Mouse (Mus musculus): Measurements from ENCODE around the gene Ptpn6. TPM values are rescaled to one million over a fixed set of nuclear protein-coding genes. Genes with fewer than 3 reads are reported as not detected.

Gene Ptpn6
- polyA plus RNA-seq, 1 experiment from 2014 or later, result 14.1 TPM

DNA sequence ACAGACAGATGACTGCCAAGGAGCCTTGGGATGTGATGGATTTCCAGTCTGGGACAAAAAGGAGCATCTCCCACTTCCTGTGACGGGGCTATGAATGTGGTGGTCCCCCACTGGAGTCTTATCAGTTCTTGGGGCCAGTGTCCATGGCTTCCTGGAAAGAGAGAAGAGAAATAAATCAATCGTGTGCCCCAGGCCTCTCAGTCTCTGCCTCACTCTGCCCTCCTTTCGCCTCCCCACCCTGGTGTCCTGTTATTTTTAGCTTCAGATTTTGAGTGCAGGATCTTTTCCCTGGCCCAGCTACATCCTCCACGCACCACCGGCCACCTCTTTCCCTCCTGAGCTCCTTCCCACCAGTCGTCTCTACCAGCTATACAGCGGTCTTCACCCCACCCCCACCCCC lies 31.5 kb upstream of the Ptpn6 start:
- Histone ChIP-seq H3K9me3 (ENCODE audit: control insufficient read depth, low read length) (no peaks in the 10 kb centered on the region), H3K36me3 (ENCODE audit: control insufficient read depth, insufficient read depth, low read length) (no peaks in the 10 kb centered on the region), H3K9ac (ENCODE audit: low read length) (peak overlapping the region; percentile 47), H3K4me1 (replicated peaks; ENCODE audit: control insufficient read depth, insufficient read depth, low read length) (peaks cover 8% of the 10 kb centered on the region), H3K27me3 (replicated peaks; ENCODE audit: control insufficient read depth, insufficient read depth, low read length) (0 out of 2 replicates have a peak, but pooled peaks cover 3% of the 10 kb centered on the region), H3K4me2 (ENCODE audit: low read length) (peak overlapping the region; percentile 95), H3K4me3 (ENCODE audit: low read depth, low read length) (peak overlapping the region; percentile 49; the same call in 1 of the 2 replicates), H3K27ac (ENCODE audit: low read depth) (no peak overlapping the region)
- ATAC-seq (replicated peaks; ENCODE audit: low FRiP score, low TSS enrichment, low read depth) (no peak), DNase-seq (ENCODE audit: low spot score) (no peak)
- WGBS, result 58% methylated on average over 7 of the region's 7 CpGs

DNA sequence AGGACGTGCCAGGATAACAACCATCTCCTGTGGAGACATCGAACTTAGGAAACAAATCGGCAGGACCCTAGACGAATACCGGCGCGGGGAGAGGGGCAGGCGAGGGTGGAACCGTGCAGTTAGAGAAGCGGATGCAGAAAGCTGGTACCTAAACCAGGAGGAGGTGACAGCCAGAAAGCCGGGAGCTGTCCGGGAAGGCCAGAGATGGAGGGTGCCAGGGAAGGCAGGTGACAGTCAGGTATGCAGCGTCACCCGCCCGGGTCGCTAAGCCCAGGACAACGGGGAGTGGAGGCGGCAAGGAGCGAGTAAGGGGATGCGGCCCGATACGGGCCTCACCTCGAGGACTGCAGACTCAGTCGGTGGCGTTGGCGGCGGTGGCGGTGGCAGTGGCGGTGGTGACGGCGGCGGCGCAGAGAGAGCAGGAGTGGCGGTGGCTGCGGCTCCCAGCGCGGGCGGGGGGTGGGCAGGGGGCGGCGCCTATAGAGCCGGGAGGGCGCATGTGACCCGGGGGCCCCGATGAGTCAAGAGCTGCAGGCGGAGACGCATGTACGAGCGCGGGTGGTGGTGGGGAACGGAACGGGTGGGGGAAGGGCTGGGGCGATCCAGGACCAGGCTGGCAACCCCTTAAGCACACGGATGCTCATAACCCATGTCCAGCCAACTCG lies 30.7 kb upstream of the Ptpn6 start, which contains the start of gene Eno2:
Gene Eno2, minus strand, starts transcription at position 573 of the 665 bp plus-strand sequence.
- no peaks in the 10 kb centered on the region for H3K36me3 ChIP-seq (ENCODE audit: control insufficient read depth, insufficient read depth, low read length)
- peak; percentile 68 for DNase-seq (ENCODE audit: low spot score)
- peak within 1 kb of the TSS; percentile 47 for H3K9ac ChIP-seq (ENCODE audit: low read length)
- H3K9me3 ChIP-seq (ENCODE audit: control insufficient read depth, low read length), result no peaks in the 10 kb centered on the region
- H3K27me3 ChIP-seq (replicated peaks; ENCODE audit: control insufficient read depth, insufficient read depth, low read length), result 0 out of 2 replicates have a peak, but pooled peaks cover 3% of the 10 kb centered on the region
- H3K4me1 ChIP-seq (replicated peaks; ENCODE audit: control insufficient read depth, insufficient read depth, low read length), result peaks cover 8% of the 10 kb centered on the region
- peak; percentile 74 for ATAC-seq (replicated peaks; ENCODE audit: low FRiP score, low TSS enrichment, low read depth)
- H3K27ac ChIP-seq (ENCODE audit: low read depth), result no peak within 1 kb of the TSS
- 1% methylated on average over 54 of the region's 54 CpGs for WGBS
- H3K4me3 ChIP-seq (ENCODE audit: low read depth, low read length), result peak within 1 kb of the TSS; percentile 49
- H3K4me2 ChIP-seq (ENCODE audit: low read length), result peak within 1 kb of the TSS; percentile 95

DNA sequence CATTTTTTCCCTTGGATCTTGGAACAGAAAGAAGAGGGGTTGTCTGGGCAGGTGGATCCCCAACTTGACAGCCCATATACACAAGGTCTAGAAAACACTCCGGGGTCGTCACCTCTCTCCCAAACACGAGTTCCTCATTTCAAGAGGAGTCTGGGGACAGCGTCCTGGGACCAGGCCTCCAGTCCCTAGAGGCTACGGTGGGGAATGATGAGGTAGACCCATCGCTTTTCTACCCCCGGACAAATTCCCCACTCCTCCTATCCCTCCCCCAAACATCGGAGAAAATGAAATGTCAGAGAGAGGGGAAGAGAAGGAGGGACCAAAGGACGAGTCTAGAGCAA lies 30.2 kb upstream of the Ptpn6 start:
- 0 out of 2 replicates have a peak, but pooled peaks have one; percentile 3 for ATAC-seq (replicated peaks; ENCODE audit: low FRiP score, low TSS enrichment, low read depth)
- 6% methylated on average over 9 of the region's 9 CpGs for WGBS
- H3K27ac ChIP-seq (ENCODE audit: low read depth), result no peak overlapping the region

DNA sequence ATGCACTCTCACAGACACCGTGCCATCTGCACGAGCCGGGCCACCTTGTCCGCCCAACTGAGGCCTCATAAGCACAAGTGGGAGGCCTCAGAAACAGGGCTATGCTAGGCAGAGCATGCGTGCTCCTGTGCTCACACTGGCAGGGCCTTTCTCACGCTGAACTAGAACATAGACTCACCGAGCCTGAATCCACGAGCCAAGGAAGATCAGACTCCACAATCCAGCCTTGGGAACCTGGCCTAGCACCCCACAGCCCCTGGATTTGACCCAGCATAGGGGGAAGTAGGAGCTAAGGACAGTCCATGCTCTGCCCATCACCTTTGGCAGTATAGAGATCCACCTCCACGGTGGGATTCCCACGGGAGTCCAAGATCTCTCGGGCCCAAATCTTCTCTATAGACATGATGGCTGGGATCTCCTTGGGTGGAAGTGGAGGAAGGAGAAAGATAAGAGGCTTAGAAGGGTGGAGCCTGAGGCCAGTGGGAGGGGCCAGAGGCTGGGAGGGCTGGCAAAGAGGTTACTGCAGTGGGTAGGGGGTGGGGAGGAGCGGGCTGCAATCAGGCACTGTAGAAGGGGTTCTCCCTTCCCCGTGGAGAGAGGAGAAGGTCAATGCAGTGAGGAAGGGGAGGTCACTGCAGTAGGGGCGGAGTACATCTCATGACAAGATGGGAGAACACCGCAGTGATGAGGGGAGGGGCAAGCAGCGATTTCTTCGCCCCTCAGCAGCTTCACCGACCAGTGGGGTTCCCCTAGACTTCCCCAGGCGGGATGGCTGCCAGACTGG lies 29.6 kb upstream of the Ptpn6 start:
- Histone ChIP-seq H3K4me1 (replicated peaks; ENCODE audit: control insufficient read depth, insufficient read depth, low read length) (peaks cover 8% of the 10 kb centered on the region), H3K9ac (ENCODE audit: low read length) (no peak overlapping the region; the same call in 1 of the 2 replicates), H3K9me3 (ENCODE audit: control insufficient read depth, low read length) (no peaks in the 10 kb centered on the region), H3K27ac (ENCODE audit: low read depth) (no peak overlapping the region), H3K36me3 (ENCODE audit: control insufficient read depth, insufficient read depth, low read length) (no peaks in the 10 kb centered on the region), H3K4me2 (ENCODE audit: low read length) (peak overlapping the region; percentile 95), H3K27me3 (replicated peaks; ENCODE audit: control insufficient read depth, insufficient read depth, low read length) (0 out of 2 replicates have a peak, but pooled peaks cover 3% of the 10 kb centered on the region), H3K4me3 (ENCODE audit: low read depth, low read length) (peak overlapping the region; percentile 49; the same call in 1 of the 2 replicates)
- ATAC-seq (replicated peaks; ENCODE audit: low FRiP score, low TSS enrichment, low read depth), result 0 out of 2 replicates have a peak, but pooled peaks have one; percentile 9
- no peak for DNase-seq (ENCODE audit: low spot score)
- WGBS, result 30% methylated on average over 19 of the region's 19 CpGs

More for the DNA sequence above, 30.2 kb upstream of the Ptpn6 start:
- no peaks in the 10 kb centered on the region for H3K9me3 ChIP-seq (ENCODE audit: control insufficient read depth, low read length)
- peak overlapping the region; percentile 49 for H3K4me3 ChIP-seq (ENCODE audit: low read depth, low read length)
- H3K27me3 ChIP-seq (replicated peaks; ENCODE audit: control insufficient read depth, insufficient read depth, low read length), result 0 out of 2 replicates have a peak, but pooled peaks cover 3% of the 10 kb centered on the region
- H3K4me1 ChIP-seq (replicated peaks; ENCODE audit: control insufficient read depth, insufficient read depth, low read length), result peaks cover 8% of the 10 kb centered on the region
- no peak for DNase-seq (ENCODE audit: low spot score)
- H3K36me3 ChIP-seq (ENCODE audit: control insufficient read depth, insufficient read depth, low read length), result no peaks in the 10 kb centered on the region
- H3K9ac ChIP-seq (ENCODE audit: low read length), result peak overlapping the region; percentile 47
- peak overlapping the region; percentile 95 for H3K4me2 ChIP-seq (ENCODE audit: low read length)

DNA sequence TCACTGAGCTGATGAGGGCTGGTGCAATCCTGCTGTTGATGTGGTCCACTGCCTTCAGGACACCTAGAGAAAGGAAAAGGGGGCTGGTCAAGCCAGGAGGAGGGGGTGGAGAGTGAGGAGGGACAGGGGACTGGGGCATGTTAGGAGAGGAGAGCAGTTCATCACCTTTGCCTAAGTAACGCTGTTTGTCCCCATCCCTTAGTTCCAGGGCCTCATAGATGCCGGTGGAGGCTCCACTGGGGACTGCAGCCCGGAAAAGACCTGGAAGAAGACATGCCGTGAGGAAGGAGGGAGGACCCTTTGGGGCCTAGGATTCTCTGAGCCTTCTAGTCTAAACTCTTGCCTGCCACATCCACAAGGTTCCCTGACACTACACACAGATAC lies 29.0 kb upstream of the Ptpn6 start:
- Histone ChIP-seq H3K9ac (ENCODE audit: low read length) (no peak overlapping the region), H3K4me2 (ENCODE audit: low read length) (no peak overlapping the region), H3K27ac (ENCODE audit: low read depth) (no peak overlapping the region), H3K9me3 (ENCODE audit: control insufficient read depth, low read length) (no peaks in the 10 kb centered on the region), H3K4me3 (ENCODE audit: low read depth, low read length) (no peak overlapping the region), H3K36me3 (ENCODE audit: control insufficient read depth, insufficient read depth, low read length) (no peaks in the 10 kb centered on the region), H3K4me1 (replicated peaks; ENCODE audit: control insufficient read depth, insufficient read depth, low read length) (peaks cover 8% of the 10 kb centered on the region), H3K27me3 (replicated peaks; ENCODE audit: control insufficient read depth, insufficient read depth, low read length) (0 out of 2 replicates have a peak, but pooled peaks cover 3% of the 10 kb centered on the region)
- 38% methylated on average over 4 of the region's 4 CpGs for WGBS
- no peak for ATAC-seq (replicated peaks; ENCODE audit: low FRiP score, low TSS enrichment, low read depth)
- no peak for DNase-seq (ENCODE audit: low spot score)

DNA sequence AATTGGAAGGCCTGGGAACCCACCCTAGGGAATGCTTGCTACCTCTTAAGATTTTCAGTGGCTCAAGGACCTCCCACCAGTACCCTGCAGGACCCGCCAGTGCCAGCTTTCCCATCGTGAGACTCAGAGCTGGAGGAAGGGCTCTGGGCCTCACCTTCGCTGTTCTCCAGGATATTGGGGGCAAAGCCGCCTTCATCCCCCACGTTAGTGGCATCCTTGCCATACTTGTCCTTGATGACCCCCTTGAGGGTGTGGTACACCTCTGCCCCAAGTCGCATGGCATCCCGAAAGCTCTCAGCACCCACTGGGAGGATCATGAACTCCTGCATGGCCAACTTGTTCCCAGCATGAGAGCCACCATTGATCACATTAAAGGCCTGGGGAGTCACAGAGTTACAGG lies 27.4 kb upstream of the Ptpn6 start:
- no peak overlapping the region for H3K4me3 ChIP-seq (ENCODE audit: low read depth, low read length)
- H3K27ac ChIP-seq (ENCODE audit: low read depth), result no peak overlapping the region
- no peak for ATAC-seq (replicated peaks; ENCODE audit: low FRiP score, low TSS enrichment, low read depth)
- H3K9me3 ChIP-seq (ENCODE audit: control insufficient read depth, low read length), result no peaks in the 10 kb centered on the region
- peaks cover 8% of the 10 kb centered on the region for H3K4me1 ChIP-seq (replicated peaks; ENCODE audit: control insufficient read depth, insufficient read depth, low read length)
- WGBS, result 87% methylated on average over 7 of the region's 7 CpGs
- 0 out of 2 replicates have a peak, but pooled peaks cover 3% of the 10 kb centered on the region for H3K27me3 ChIP-seq (replicated peaks; ENCODE audit: control insufficient read depth, insufficient read depth, low read length)
- H3K4me2 ChIP-seq (ENCODE audit: low read length), result no peak overlapping the region
- no peaks in the 10 kb centered on the region for H3K36me3 ChIP-seq (ENCODE audit: control insufficient read depth, insufficient read depth, low read length)
- DNase-seq (ENCODE audit: low spot score), result no peak
- no peak overlapping the region for H3K9ac ChIP-seq (ENCODE audit: low read length)

DNA sequence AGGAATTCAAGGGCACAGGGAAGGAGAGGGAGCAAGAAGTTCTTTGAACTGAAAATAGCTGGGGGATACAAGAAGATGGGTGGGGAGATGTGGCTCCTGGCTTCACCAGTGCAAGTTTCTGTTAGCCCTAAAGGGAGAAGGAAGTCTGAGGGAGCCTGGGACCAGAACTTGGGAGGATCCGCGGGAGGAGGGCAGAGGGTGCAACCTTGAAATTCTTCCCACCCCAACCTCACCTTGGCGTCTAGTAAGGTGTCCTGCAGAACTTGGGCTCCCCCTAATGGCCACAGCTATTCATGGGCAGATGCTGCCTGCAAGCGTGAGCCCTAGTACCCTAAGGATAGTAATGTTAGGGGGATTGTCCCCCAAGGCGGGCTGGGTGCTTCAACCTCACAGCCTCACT lies 20.7 kb upstream of the Ptpn6 start:
- H3K4me1 ChIP-seq (replicated peaks; ENCODE audit: control insufficient read depth, insufficient read depth, low read length), result peaks cover 30% of the 10 kb centered on the region
- DNase-seq (ENCODE audit: low spot score) (peak; percentile 94), ATAC-seq (replicated peaks; ENCODE audit: low FRiP score, low TSS enrichment, low read depth) (peak; percentile 23)
- WGBS, result under 1% methylated on average over 5 of the region's 5 CpGs
- H3K4me2 ChIP-seq (ENCODE audit: low read length), result peak overlapping the region; percentile 70
- no peak overlapping the region for H3K4me3 ChIP-seq (ENCODE audit: low read depth, low read length)
- peak overlapping the region; percentile 95 for H3K27ac ChIP-seq (ENCODE audit: low read depth)
- H3K9ac ChIP-seq (ENCODE audit: low read length), result peak overlapping the region; percentile 0; the same call in 1 of the 2 replicates
- no peaks in the 10 kb centered on the region for H3K9me3 ChIP-seq (ENCODE audit: control insufficient read depth, low read length)
- H3K27me3 ChIP-seq (replicated peaks; ENCODE audit: control insufficient read depth, insufficient read depth, low read length), result no peaks in the 10 kb centered on the region
- H3K36me3 ChIP-seq (ENCODE audit: control insufficient read depth, insufficient read depth, low read length), result no peaks in the 10 kb centered on the region

DNA sequence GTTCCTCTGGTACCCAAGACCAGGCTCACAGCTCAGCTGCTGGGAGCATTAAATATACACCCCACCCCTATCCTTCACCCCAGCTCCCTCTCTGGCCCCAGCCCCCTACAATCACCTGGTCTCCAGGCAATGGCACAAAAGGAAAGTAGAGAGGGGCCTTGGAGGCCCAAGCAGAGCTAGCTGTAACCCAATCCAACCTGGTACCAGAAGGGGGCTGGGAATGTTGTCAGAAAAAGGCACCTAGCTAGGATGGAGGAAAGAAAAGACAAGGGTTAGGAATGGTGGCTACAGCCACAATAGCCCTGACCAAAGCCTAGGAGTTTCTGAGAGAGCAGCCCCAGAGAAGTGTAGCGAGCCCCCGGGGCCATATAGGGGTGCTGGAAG lies 20.3 kb upstream of the Ptpn6 start:
- Histone ChIP-seq H3K27ac (ENCODE audit: low read depth) (peak overlapping the region; percentile 95), H3K9me3 (ENCODE audit: control insufficient read depth, low read length) (no peaks in the 10 kb centered on the region), H3K27me3 (replicated peaks; ENCODE audit: control insufficient read depth, insufficient read depth, low read length) (no peaks in the 10 kb centered on the region), H3K4me3 (ENCODE audit: low read depth, low read length) (no peak overlapping the region), H3K9ac (ENCODE audit: low read length) (peak overlapping the region; percentile 0), H3K36me3 (ENCODE audit: control insufficient read depth, insufficient read depth, low read length) (no peaks in the 10 kb centered on the region), H3K4me2 (ENCODE audit: low read length) (peak overlapping the region; percentile 70), H3K4me1 (replicated peaks; ENCODE audit: control insufficient read depth, insufficient read depth, low read length) (peaks cover 34% of the 10 kb centered on the region)
- ATAC-seq (replicated peaks; ENCODE audit: low FRiP score, low TSS enrichment, low read depth) (no peak), DNase-seq (ENCODE audit: low spot score) (no peak)
- 50% methylated on average over 2 of the region's 2 CpGs for WGBS
